Mouse (Mus musculus) thymus, adult 2 months (tissue): ENCODE data around the gene Sugp1.

Source experiments
- CTCF ChIP-seq: fragments of 200-500 bp; IDR thresholded peaks from 2 replicates; pipeline ENCODE4 v1.5.1; 2012; ENCODE audit warnings: mild to moderate bottlenecking, control low read depth, low read length, moderate library complexity, borderline replicate concordance; ENCODE audit not compliant: control insufficient read depth, poor library complexity, insufficient read depth; ENCODE audit errors: extremely low read depth
- POLR2A ChIP-seq: fragments of 200-500 bp; IDR thresholded peaks from 2 replicates; pipeline ENCODE4 v1.6.1; 2012; ENCODE audit warnings: mild to moderate bottlenecking, low read length, control low read depth, moderate library complexity; ENCODE audit not compliant: control insufficient read depth, poor library complexity, insufficient read depth; ENCODE audit errors: extremely low read depth

DNA sequence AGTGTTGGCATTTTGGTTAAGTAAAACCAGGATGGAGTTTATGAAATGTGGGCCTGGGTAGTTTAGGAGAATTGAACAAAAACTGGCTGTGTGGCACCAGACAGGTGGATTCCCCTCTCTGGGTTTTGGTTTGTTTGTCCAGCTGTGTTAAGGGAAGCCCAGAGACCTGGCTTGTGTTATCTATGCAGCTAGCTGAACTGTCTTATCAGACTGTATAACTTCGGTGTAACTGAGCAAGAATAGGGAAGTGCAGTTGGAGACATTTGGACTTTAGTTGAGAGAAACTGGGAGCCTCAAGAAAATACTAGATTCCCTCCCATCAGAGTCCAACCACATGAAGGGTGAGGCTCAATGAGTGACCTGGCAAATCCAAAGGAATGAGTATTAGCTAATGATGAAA is 31.1 kb downstream of the Sugp1 start:
- TF ChIP-seq CTCF (no peak), POLR2A (no peak)
